Mouse (Mus musculus) myocyte (in vitro differentiated cells): ENCODE data around the gene Apol10a.
"Not testable (repeated sequence)": the region's sequence is repeated elsewhere in the genome, so short reads cannot be mapped to it uniquely, and the experiment has no call there.

Experiments used
- CEBPB ChIP-seq: IDR thresholded peaks from 2 replicates; pipeline ENCODE4 v1.6.1; 2011; ENCODE audit warnings: mild to moderate bottlenecking, moderate library complexity; ENCODE audit not compliant: poor library complexity, insufficient read depth, severe bottlenecking
- E2F4 ChIP-seq: IDR thresholded peaks from one replicate; pipeline ENCODE4 v1.6.1; 2011; ENCODE audit warnings: mild to moderate bottlenecking, control low read depth, moderate library complexity; ENCODE audit not compliant: insufficient read depth
- MAX ChIP-seq: IDR thresholded peaks from one replicate; pipeline ENCODE4 v1.6.1; 2011; ENCODE audit warnings: low read depth, mild to moderate bottlenecking, control low read depth
- MYOD1 ChIP-seq, 3 experiments: IDR thresholded peaks; one replicate each; pipeline ENCODE4 v1.6.1; 2011; ENCODE audit warnings: control low read depth in 2 of 3, low read depth in 2 of 3, mild to moderate bottlenecking in 2 of 3, moderate library complexity in 1 of 3; ENCODE audit not compliant: insufficient read length in 2 of 3, control insufficient read depth in 1 of 3
- POLR2A ChIP-seq: IDR thresholded peaks from one replicate; pipeline ENCODE4 v1.6.1; 2011; ENCODE audit warnings: low read depth, mild to moderate bottlenecking, control low read depth, moderate library complexity; ENCODE audit not compliant: insufficient read length
- POLR2AphosphoS2 ChIP-seq: IDR thresholded peaks from one replicate; pipeline ENCODE4 v1.6.1; 2011; ENCODE audit warnings: low read depth, control low read depth; ENCODE audit not compliant: insufficient read length
- REST ChIP-seq: IDR thresholded peaks from one replicate; pipeline ENCODE4 v1.6.1; 2011; ENCODE audit warnings: mild to moderate bottlenecking, control low read depth, moderate library complexity; ENCODE audit not compliant: insufficient read depth, insufficient read length
- SRF ChIP-seq: IDR thresholded peaks from one replicate; pipeline ENCODE4 v1.6.1; 2011; ENCODE audit warnings: low read depth; ENCODE audit not compliant: control insufficient read depth, insufficient read length
- TCF12 ChIP-seq: IDR thresholded peaks from one replicate; pipeline ENCODE4 v1.6.1; 2011; ENCODE audit warnings: mild to moderate bottlenecking, control low read depth; ENCODE audit not compliant: poor library complexity, insufficient read depth, severe bottlenecking
- TCF3 ChIP-seq: IDR thresholded peaks from one replicate; pipeline ENCODE4 v1.6.1; 2011; ENCODE audit warnings: low read depth, control low read depth; ENCODE audit not compliant: insufficient read length
- USF1 ChIP-seq: IDR thresholded peaks from one replicate; pipeline ENCODE4 v1.6.1; 2011; ENCODE audit warnings: low read depth, mild to moderate bottlenecking, control low read depth, moderate library complexity

- TF ChIP-seq E2F4; TCF12; USF1; TCF3; POLR2A; SRF; MYOD1 (IDR thresholded peaks at IDR 0.05; ENCODE audit: control insufficient read depth in 1 of 3, insufficient read length in 2 of 3, low read depth in 2 of 3); MAX; POLR2AphosphoS2; REST; CEBPB: not testable (repeated sequence)
Observed at GRCm38 (mm10) chr15:77444746-77445145, 32.1 kb upstream of the Apol10a start.
